Mouse (Mus musculus) v-Abl transformed pro-B cells (cell line): Measurements from ENCODE around the gene P2ry13.

Experiments
- in situ Hi-C, 2 experiments: fragments of 400-800 bp; cut with MboI; formaldehyde crosslinking; loops; one replicate each; pipeline ENCODE4 v1.15.1; 2025; ENCODE audit not compliant: unreplicated experiment in 2 of 2

The P2ry13 gene

DNA sequence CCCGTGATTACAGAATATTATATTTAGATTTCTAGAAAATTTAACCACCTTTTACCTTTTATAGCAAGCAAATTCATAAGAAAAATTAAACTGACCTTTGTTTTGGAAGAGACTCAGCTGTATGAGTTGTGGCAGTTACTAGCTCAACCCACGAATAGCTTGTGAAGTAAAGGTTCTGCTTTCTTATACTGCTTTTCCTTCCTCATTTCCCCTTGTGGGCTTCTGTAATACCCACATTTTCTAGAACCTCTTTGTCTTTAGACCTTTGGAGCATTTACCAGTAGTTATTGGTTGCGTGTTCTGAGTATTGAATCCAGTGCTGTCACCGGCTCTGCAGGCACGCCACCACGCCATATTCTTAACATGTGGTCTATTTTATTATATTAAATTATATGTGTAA is at the start of gene P2ry13:
Gene P2ry13 (minus strand): TSS at position 156 of the 400 bp plus-strand sequence.
- in situ Hi-C loops, result no loop called here

- in situ Hi-C loops, result no loop called here
Observed at GRCm38 (mm10) chr3:59257740-59258664, 47.3 kb upstream of the P2ry13 start.

DNA sequence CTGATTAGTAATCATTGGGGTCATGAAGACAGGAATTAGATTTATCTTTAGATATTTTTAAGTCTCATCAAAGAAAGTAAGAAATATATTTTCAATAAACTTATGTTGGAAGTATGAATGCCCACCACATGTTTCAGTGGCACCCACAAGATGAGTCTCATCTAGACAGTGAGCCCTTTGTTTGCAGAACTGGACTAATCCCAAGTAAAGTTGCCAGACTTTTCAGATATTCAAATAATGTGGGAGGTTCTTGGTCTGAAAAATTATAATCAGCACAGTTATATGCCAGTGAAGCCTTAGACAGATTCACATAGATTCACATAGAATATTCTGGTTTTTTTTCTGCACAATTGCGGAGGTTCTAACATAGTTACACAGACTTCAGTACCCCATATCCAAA is 39.8 kb upstream of the P2ry13 start:
- in situ Hi-C loops, result no loop called here

GRCm38 (mm10) chr3:59248031-59248430 is 37.3 kb upstream of the P2ry13 start:
- in situ Hi-C loops, result loop anchor here in 1 of 2 experiments (25.0 kb wide), 1 partner anchor 711 kb away; the partner anchor contains the start of genes Eif2a and Serp1

DNA sequence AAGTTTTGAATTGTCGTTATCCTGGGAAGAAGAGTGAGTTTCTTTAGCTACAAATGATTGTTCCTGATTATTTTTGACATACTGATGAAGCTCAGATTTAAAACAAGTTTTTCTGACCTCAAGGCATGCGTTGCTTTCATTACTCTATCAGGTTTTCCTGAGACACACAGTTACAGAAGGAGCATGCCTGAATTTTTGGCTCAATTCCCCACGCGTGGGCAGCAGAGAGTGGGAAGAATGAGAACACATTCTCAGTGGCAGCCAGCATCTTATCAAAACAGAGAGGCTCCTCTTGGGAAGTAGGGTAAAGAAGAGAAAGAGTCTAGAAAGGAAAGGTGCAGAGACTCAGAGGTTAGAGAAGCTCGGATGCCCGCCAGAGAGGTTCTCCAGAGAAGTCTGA is 32.7 kb upstream of the P2ry13 start:
- in situ Hi-C loops, result loop anchor here in 1 of 2 experiments (25.0 kb wide), 1 partner anchor 706 kb away; the partner anchor contains the start of genes Eif2a and Serp1

DNA sequence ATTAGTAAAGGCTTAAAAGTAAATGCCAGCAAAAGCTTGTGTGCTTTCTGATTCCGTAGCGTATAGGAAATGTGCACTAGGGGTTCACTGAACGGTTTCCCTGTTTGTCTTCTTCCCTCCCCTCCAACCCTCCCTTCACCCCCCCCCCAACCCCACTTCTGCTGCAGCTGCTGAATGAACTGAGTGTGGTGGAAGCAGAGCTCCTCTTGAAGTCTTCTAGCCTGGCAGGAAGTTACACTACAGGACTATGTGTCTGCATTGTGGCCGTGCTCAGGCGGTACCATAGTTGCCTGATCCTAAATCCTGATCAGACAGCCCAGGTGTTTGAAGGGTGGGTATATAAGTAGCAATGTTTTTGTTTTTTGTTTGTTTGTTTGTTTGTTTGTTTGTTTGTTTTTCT is 24.2 kb upstream of the P2ry13 start:
- in situ Hi-C loops, result loop anchor here in 1 of 2 experiments (25.0 kb wide), 1 partner anchor 698 kb away; the partner anchor contains the start of genes Eif2a and Serp1

DNA sequence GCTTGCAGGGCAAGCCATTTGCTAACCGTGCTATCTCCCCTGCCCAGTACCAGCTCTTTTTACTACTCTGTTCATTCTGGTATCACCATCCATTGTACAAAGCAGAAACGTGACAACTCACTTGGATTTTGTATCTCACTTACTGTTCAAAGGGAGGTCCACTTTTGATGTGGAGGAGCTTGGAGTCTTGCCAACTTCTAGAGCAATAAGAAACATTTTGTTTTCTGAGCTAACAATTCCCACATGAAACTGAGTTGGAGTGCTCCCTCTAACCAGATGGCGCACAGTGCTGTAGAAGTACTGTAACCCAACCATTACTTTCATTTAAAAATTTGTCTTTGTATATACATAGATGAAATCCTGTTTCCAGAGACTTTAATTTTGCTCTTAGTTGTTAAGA is 20.2 kb upstream of the P2ry13 start:
- in situ Hi-C loops, result loop anchor here in 1 of 2 experiments (25.0 kb wide), 1 partner anchor 694 kb away; the partner anchor contains the start of genes Eif2a and Serp1

DNA sequence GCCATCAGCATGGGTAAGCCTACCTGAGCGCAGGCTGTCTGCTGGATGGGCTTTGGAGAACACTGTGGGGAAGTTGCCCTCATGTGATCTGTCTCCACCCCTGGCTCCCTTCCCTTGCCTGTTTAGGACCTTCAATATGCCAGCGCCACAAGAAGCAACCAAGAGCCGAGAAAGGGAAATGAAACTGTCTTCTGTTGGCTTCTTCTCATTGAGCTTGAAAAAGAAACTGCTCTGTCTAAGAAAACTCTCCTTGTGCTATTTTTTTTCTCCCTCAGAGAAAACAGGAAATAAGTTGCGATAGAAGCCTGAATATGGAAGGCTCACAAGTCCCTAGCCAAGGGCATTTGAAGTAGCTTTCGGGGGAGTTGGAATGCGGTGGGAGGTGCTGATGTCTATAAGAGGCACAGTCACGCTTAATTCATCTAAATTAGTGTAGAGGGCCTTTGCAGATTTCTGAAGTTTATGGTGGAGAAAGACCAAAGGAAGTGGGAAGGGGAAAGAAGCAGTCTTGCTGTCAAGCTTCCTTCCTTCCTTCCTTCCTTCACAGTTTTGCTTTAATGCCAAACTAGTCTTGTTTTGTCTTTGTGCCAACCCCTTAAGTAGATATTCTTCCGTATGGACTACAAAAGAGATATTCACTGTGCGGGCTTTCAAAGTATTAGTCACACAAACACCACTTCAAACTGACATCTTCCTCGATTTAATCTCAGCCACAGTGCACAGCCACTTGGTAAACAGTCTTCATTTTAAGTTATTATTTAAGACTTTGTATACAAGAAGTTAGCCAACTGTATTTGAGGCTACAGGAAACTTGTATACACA is 18.3 kb upstream of the P2ry13 start:
- in situ Hi-C loops, result loop anchor here in 1 of 2 experiments (5.0 to 25.0 kb wide), 2 partner anchors 33 to 692 kb away; partner anchors contain the start of genes Eif2a, P2ry12 and Serp1

DNA sequence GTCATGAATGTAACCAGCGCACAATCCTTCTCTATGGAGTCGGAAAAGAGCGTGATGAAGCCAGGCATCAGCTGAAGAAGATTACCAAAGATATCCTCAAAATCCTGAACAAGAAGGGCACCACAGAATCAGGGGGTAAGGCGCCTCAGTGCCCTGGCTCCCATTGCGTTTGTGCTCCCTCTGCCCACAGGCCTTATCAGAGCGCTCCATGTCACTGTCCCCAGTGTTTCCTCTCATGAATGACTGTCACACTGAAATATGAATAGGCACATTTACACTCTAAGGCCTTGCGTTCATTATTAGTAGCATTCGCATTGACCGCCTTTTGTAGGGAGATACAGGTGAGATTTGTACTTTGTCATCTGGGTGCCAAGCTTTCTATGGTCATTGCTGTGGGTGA is 17.0 kb upstream of the P2ry13 start:
- in situ Hi-C loops, result loop anchor here in 1 of 2 experiments (5.0 to 25.0 kb wide), 2 partner anchors 35 to 690 kb away; partner anchors contain the start of genes Eif2a, P2ry12 and Serp1

DNA sequence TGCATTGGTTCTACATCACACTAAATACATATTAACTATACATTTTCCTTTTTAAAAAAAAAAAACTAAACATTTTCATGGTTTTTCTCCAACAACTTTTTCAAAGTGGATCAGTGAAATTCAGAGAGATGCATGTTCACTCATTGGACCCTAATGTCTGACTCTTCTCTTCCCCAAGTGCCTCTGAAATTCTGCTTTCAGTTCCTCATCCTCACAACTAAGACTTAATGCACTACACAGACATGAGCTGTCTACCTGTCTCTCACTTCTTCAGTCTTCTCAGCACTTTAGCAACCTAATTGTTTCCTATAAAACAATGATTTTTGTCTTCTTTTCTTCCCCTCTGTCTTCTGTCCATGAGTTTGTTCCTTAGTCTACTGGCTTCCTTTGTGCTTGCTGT is 14.7 kb upstream of the P2ry13 start:
- in situ Hi-C loops, result loop anchor here in 1 of 2 experiments (5.0 to 25.0 kb wide), 2 partner anchors 37 to 688 kb away; partner anchors contain the start of genes Eif2a, P2ry12 and Serp1

DNA sequence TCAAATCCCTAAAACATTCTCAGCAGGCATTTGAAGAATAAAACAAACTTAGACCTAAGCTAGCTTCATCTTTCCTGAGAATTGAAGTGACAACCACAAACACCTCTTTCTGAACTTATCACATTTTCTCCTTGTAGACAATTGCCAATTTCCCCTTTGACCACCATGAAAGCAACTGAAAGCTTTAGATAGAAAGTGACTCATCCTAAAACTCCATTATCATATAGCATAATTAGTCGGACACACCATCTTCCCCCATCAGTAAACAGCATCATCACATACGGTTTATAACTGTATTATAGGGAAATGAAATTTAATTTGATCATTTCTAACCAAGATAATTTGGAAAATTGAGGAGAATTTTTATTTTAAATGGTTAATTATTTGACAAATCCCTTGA is 11.6 kb upstream of the P2ry13 start:
- in situ Hi-C loops, result no loop called here

DNA sequence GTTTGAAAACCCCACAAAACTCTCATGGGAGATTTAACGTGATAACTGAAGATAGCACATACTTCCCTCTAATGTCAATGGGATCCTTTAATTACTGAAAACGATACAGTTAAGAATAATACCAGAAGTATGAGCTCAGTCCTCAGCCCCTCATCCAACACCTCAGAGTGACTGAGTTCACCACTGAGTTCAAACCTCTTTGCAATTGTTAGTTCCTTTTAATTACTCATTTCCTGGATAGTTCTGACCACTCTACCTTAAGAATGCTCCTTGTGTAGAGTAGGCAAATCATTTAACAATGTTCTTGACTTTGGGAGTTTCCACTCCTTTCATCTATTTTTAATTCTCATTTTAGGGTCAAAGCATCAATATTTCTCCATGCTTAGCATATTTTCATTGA is 8.6 kb upstream of the P2ry13 start:
- in situ Hi-C loops, result no loop called here

DNA sequence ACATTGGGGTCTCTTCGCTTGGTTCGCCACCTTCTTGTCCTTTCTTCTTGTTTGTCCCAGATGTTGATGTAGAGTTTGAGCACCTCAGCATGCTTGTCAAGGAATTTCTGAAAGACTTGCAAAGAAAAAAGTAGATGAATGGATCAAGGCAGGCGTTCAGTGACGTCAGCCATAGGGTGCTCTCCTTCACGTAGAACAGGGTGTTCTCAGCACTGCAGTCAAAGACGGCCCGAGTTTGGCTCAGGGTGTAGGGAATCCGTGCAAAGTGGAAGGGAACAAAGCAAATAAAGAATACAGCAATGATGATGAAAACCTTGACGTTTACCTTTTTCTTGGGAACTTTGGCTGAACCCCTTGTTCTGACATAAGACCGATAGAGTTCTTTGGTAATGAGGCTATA is 6.5 kb upstream of the P2ry13 start:
- in situ Hi-C loops, result no loop called here

DNA sequence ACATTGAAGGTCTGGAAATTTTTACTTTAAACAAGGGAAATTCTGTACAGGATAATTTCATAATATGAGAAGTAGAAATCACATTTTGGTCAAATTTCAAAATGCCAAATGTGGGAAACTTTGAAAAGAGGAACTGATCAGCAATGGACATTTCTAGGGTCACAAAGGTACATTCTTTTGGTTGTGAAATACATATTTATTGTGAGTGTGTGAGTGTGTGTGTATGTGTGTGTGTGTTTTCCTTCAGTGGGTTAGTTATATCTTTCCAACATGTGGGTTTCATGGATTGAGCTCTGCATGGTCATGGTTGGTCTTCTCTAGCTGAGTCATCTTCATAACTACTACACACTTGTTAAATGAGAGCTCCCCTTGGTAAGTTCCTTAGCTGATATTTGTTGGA is 1.7 kb upstream of the P2ry13 start:
- in situ Hi-C loops, result no loop called here

DNA sequence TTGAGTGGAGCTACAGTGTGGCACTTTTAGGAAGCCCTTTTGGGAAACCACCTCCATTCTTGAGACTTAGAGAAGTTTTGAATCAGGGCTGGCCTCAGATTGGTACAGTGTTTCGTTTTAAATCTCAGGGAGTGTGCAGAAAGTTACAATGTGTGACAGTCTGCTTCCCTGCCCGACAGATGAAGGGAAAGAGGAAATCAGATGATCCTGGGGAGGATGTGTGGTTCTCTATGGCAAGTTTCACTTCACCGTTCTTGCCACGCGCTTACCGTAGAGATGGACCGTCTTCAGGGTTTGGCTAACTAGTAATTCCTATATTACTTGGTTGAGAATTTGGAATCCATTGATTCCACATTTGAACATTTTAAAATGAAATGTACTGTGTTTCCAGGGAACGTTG is 1.1 kb upstream of the P2ry13 start:
- in situ Hi-C loops, result no loop called here

DNA sequence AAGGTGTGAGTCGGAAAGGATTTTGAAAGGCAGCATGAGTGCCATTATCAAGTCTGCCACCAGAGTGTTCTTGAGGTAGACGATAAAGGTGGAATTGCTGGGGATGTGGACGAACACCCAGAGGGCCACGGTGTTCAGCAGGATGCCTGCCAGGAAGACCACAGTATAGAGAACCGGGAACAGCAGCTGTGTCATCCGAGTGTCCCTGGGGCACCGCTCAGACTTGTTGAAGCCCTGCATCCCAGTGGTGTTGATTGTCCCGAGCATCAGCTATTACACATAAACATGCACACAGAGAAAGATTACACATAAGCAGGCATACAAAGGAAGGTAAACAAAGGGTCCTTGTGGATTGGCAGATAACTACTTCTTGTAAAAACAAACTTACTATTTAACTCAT is 593 bp downstream of the P2ry13 start:
- in situ Hi-C loops, result no loop called here

- in situ Hi-C loops, result loop anchor here in 1 of 2 experiments (10.0 kb wide), 1 partner anchor 106 kb away; no protein-coding TSS in a partner anchor
Observed at GRCm38 (mm10) chr3:59208650-59209548, 1.8 kb downstream of the P2ry13 start.

GRCm38 (mm10) chr3:59205941-59206340 is 4.7 kb downstream of the P2ry13 start:
- in situ Hi-C loops, result loop anchor here in 1 of 2 experiments (10.0 kb wide), 1 partner anchor 109 kb away; no protein-coding TSS in a partner anchor

DNA sequence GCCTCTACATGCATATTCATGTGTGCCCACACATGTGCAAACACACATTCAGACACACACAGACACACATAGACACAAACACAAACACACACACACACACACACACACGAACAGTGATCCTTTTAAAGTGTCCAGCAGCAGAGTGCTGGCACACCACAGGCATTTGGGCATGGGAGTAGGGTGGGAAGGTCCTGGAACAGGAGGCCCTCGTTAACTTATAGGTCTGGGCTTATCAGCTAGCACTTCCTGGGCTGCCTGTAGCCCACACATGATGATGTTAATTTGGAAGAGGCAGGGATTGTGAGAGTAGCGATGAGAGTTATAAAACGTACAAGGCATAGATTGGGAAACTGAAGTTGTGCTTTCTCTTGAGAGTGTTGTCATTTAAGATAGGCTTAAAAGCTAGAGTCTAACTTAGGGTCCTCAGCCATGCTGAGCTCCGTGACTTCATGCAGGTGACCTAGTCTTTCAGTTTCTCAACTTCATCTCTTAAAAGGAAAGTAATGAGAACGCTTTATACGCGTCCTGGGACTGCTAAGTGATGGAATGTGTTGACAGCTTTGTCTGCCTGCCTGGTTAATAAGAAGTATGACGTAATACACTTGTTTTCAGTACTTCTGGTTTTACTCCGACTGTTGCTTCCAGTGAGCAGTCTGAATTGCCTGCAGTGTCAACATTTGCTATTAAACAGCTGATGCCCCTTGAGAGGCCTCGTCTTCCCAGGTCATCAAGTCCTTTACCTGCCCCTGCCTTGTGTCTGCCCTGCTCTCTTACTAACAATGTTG is 5.8 kb downstream of the P2ry13 start:
- in situ Hi-C loops, result loop anchor here in 1 of 2 experiments (10.0 kb wide), 1 partner anchor 110 kb away; no protein-coding TSS in a partner anchor
